Mouse (Mus musculus): ENCODE results near the gene Cyp2s1.
"Not testable (repeated sequence)": the region's sequence is repeated elsewhere in the genome, so short reads cannot be mapped to it uniquely, and the experiment has no call there.

Cyp2s1 gene

GRCm38 (mm10) chr7:25811716-25812115 lies 5.0 kb downstream of the Cyp2s1 start:
- peak; percentile 67 for DNase-seq (ENCODE audit: low read depth, low spot score)

- peak; percentile 62 for DNase-seq (ENCODE audit: low read depth, low spot score)
These were observed 10.9 kb downstream of the Cyp2s1 start for GRCm38 (mm10) chr7:25805631-25806343.

GRCm38 (mm10) chr7:25804792-25805191 lies 11.9 kb downstream of the Cyp2s1 start:
- DNase-seq (ENCODE audit: low read depth, low spot score), result no peak

GRCm38 (mm10) chr7:25803460-25803859 lies 13.3 kb downstream of the Cyp2s1 start:
- no peak for DNase-seq (ENCODE audit: low read depth, low spot score)

GRCm38 (mm10) chr7:25802241-25803125 lies 14.2 kb downstream of the Cyp2s1 start:
- DNase-seq (ENCODE audit: low read depth, low spot score), result no peak

- DNase-seq (ENCODE audit: low read depth, low spot score), result no peak
These were observed 15.7 kb downstream of the Cyp2s1 start for GRCm38 (mm10) chr7:25801031-25801430.

GRCm38 (mm10) chr7:25799369-25799768 lies 17.3 kb downstream of the Cyp2s1 start:
- no peak for DNase-seq (ENCODE audit: low read depth, low spot score)

GRCm38 (mm10) chr7:25798540-25798939 lies 18.2 kb downstream of the Cyp2s1 start:
- no peak for DNase-seq (ENCODE audit: low read depth, low spot score)

GRCm38 (mm10) chr7:25794775-25795174 lies 21.9 kb downstream of the Cyp2s1 start:
- DNase-seq (ENCODE audit: low read depth, low spot score), result no peak

- DNase-seq (ENCODE audit: low read depth, low spot score), result no peak
These were observed 23.0 kb downstream of the Cyp2s1 start for GRCm38 (mm10) chr7:25793679-25794078.

GRCm38 (mm10) chr7:25792966-25793365 lies 23.7 kb downstream of the Cyp2s1 start:
- DNase-seq (ENCODE audit: low read depth, low spot score), result not testable (repeated sequence)

- no peak for DNase-seq (ENCODE audit: low read depth, low spot score)
These were observed 26.1 kb downstream of the Cyp2s1 start for GRCm38 (mm10) chr7:25790615-25791014.

GRCm38 (mm10) chr7:25789129-25789440 lies 27.6 kb downstream of the Cyp2s1 start:
- DNase-seq (ENCODE audit: low read depth, low spot score), result no peak

- no peak for DNase-seq (ENCODE audit: low read depth, low spot score)
These were observed 28.2 kb downstream of the Cyp2s1 start, which contains the start of gene Axl for GRCm38 (mm10) chr7:25788220-25789128. Gene Axl (minus strand): TSS chr7:25788705.

GRCm38 (mm10) chr7:25787456-25788219 lies 29.1 kb downstream of the Cyp2s1 start:
- DNase-seq (ENCODE audit: low read depth, low spot score), result no peak

GRCm38 (mm10) chr7:25786974-25787373 lies 29.7 kb downstream of the Cyp2s1 start:
- DNase-seq (ENCODE audit: low read depth, low spot score), result no peak

GRCm38 (mm10) chr7:25785752-25786151 lies 31.0 kb downstream of the Cyp2s1 start:
- no peak for DNase-seq (ENCODE audit: low read depth, low spot score)

- DNase-seq (ENCODE audit: low read depth, low spot score), result no peak
These were observed 31.9 kb downstream of the Cyp2s1 start for GRCm38 (mm10) chr7:25784808-25785207.

GRCm38 (mm10) chr7:25783746-25784145 lies 33.0 kb downstream of the Cyp2s1 start:
- no peak for DNase-seq (ENCODE audit: low read depth, low spot score)

- DNase-seq (ENCODE audit: low read depth, low spot score), result no peak
These were observed 34.0 kb downstream of the Cyp2s1 start for GRCm38 (mm10) chr7:25782744-25783143.
